Mouse (Mus musculus) midbrain, postnatal 0 days (tissue): ENCODE measurements at regions not wholly inside any gene's neighbourhood (a gene's known extent, or its start where the extent isn't known, plus 50 kb on each side); places are given as distances from the start of the nearest gene placed in this dataset.

ENCODE experiments used
- ATAC-seq: fragments of 200-750 bp; cut with Nextera tagmentation; 2 replicates; pipeline ENCODE4 v1.8.0; 2017; ENCODE audit warnings: moderate number of reproducible peaks, mild to moderate bottlenecking, moderate TSS enrichment, moderate library complexity; ENCODE audit not compliant: low FRiP score
- DNase-seq: peaks from one replicate; pipeline ENCODE4 v3.0.0-alpha.2; 2015; ENCODE audit warnings: low spot score
- H3K27ac ChIP-seq: fragments of 300-500 bp; sonication (generic); 2 replicates; pipeline ENCODE4 v1.5.1; 2014; ENCODE audit warnings: low read depth, mild to moderate bottlenecking, low read length, mixed read lengths
- H3K27me3 ChIP-seq: fragments of 300-500 bp; sonication (generic); 2 replicates; pipeline ENCODE4 v1.6.1; 2014; ENCODE audit warnings: low read length, control low read depth, mixed read lengths; ENCODE audit not compliant: insufficient read depth
- H3K36me3 ChIP-seq: fragments of 300-500 bp; sonication (generic); 2 replicates; pipeline ENCODE4 v1.6.1; 2014; ENCODE audit warnings: low read length, control low read depth, mixed read lengths; ENCODE audit not compliant: insufficient read depth
- H3K4me1 ChIP-seq: fragments of 300-500 bp; sonication (generic); 2 replicates; pipeline ENCODE4 v1.6.1; 2014; ENCODE audit warnings: mild to moderate bottlenecking, control low read depth, antibody characterized with exemption, low read length, mixed read lengths; ENCODE audit not compliant: insufficient read depth
- H3K4me2 ChIP-seq: fragments of 300-500 bp; sonication (generic); 2 replicates; pipeline ENCODE4 v1.6.1; 2014; ENCODE audit warnings: low read depth, mild to moderate bottlenecking, low read length, mixed read lengths; ENCODE audit not compliant: poor library complexity, severe bottlenecking
- H3K4me3 ChIP-seq: fragments of 300-500 bp; sonication (generic); 2 replicates; pipeline ENCODE4 v1.5.1; 2014; ENCODE audit warnings: low read depth, mild to moderate bottlenecking, low read length, moderate library complexity
- H3K9ac ChIP-seq: fragments of 300-500 bp; sonication (generic); replicated peaks from 2 replicates; pipeline ENCODE4 v1.6.1; 2014; ENCODE audit warnings: mild to moderate bottlenecking, low read length, moderate library complexity, mixed read lengths; ENCODE audit not compliant: poor library complexity, severe bottlenecking
- H3K9me3 ChIP-seq: fragments of 300-500 bp; sonication (generic); 2 replicates; pipeline ENCODE4 v1.6.1; 2016; ENCODE audit warnings: low read length, control low read depth
- CTCF ChIP-seq: IDR thresholded peaks from 2 replicates; pipeline ENCODE4 v1.5.1; 2016; ENCODE audit warnings: antibody characterized with exemption, mild to moderate bottlenecking
- WGBS: fragments of 180-500 bp; shearing (Covaris S2); extraction: QIAGEN DNeasy Blood & Tissue Kit; methylation state at CpG from one replicate; pipeline ENCODE4 v1.1.7; 2014; 5-methylcytosine and 5-hydroxymethylcytosine counted together

- Histone ChIP-seq H3K36me3 (no peaks in the 10 kb centered on the region), H3K27me3 (no peaks in the 10 kb centered on the region), H3K4me3 (no peak overlapping the region), H3K4me1 (no peaks in the 10 kb centered on the region), H3K4me2 (no peak overlapping the region), H3K27ac (no peak overlapping the region), H3K9me3 (no peaks in the 10 kb centered on the region), H3K9ac (no peak overlapping the region)
- DNase-seq (peak; percentile 37), ATAC-seq (no peak)
- WGBS: 38% methylated on average over 10 of the region's 10 CpGs
- TF ChIP-seq CTCF: no peak
Measured at GRCm38 (mm10) chr19:56069266-56069665, 217.7 kb upstream of the Habp2 start.

GRCm38 (mm10) chr19:56071340-56071739, 215.6 kb upstream of the Habp2 start:
- no peak for TF ChIP-seq CTCF
- Histone ChIP-seq H3K9me3 (no peaks in the 10 kb centered on the region), H3K4me2 (no peak overlapping the region), H3K36me3 (no peaks in the 10 kb centered on the region), H3K9ac (no peak overlapping the region), H3K27me3 (no peaks in the 10 kb centered on the region), H3K4me3 (no peak overlapping the region), H3K27ac (no peak overlapping the region), H3K4me1 (no peaks in the 10 kb centered on the region)
- ATAC-seq (no peak), DNase-seq (no peak)
- 63% methylated on average over 4 of the region's 4 CpGs for WGBS

- ATAC-seq (no peak), DNase-seq (no peak)
- no peaks in the 10 kb centered on the region for H3K4me1 ChIP-seq
- no peak for TF ChIP-seq CTCF
- no peak overlapping the region for H3K27ac ChIP-seq
- H3K27me3 ChIP-seq: no peaks in the 10 kb centered on the region
- 81% methylated on average over 8 of the region's 8 CpGs for WGBS
- no peak overlapping the region for H3K4me2 ChIP-seq
- H3K4me3 ChIP-seq: no peak overlapping the region
- H3K9me3 ChIP-seq: no peaks in the 10 kb centered on the region
- no peak overlapping the region for H3K9ac ChIP-seq
- no peaks in the 10 kb centered on the region for H3K36me3 ChIP-seq
Measured at GRCm38 (mm10) chr19:56076128-56076527, 210.8 kb upstream of the Habp2 start.

GRCm38 (mm10) chr19:56077491-56077890, 209.4 kb upstream of the Habp2 start:
- Histone ChIP-seq H3K36me3 (no peaks in the 10 kb centered on the region), H3K9me3 (no peaks in the 10 kb centered on the region), H3K9ac (no peak overlapping the region), H3K27ac (no peak overlapping the region), H3K4me3 (no peak overlapping the region), H3K27me3 (no peaks in the 10 kb centered on the region), H3K4me2 (no peak overlapping the region), H3K4me1 (no peaks in the 10 kb centered on the region)
- ATAC-seq (no peak), DNase-seq (no peak)
- 82% methylated on average over 8 of the region's 8 CpGs for WGBS
- no peak for TF ChIP-seq CTCF

GRCm38 (mm10) chr19:56086413-56087083, 200.4 kb upstream of the Habp2 start:
- TF ChIP-seq CTCF: no peak
- H3K9ac ChIP-seq: no peak overlapping the region
- 90% methylated on average over 7 of the region's 7 CpGs for WGBS
- ATAC-seq (no peak), DNase-seq (no peak)
- H3K27ac ChIP-seq: no peak overlapping the region
- no peaks in the 10 kb centered on the region for H3K27me3 ChIP-seq
- no peak overlapping the region for H3K4me3 ChIP-seq
- H3K36me3 ChIP-seq: no peaks in the 10 kb centered on the region
- no peaks in the 10 kb centered on the region for H3K4me1 ChIP-seq
- H3K9me3 ChIP-seq: 0 out of 2 replicates have a peak, but pooled peaks cover 5% of the 10 kb centered on the region
- H3K4me2 ChIP-seq: no peak overlapping the region

GRCm38 (mm10) chr19:56087127-56087526, 199.8 kb upstream of the Habp2 start:
- 91% methylated on average over 6 of the region's 6 CpGs for WGBS

More at GRCm38 (mm10) chr19:56087127-56087526, 199.8 kb upstream of the Habp2 start:
- Histone ChIP-seq H3K27me3 (no peaks in the 10 kb centered on the region), H3K9me3 (0 out of 2 replicates have a peak, but pooled peaks cover 5% of the 10 kb centered on the region), H3K4me1 (no peaks in the 10 kb centered on the region), H3K36me3 (no peaks in the 10 kb centered on the region), H3K9ac (no peak overlapping the region), H3K4me3 (no peak overlapping the region), H3K27ac (no peak overlapping the region), H3K4me2 (no peak overlapping the region)
- DNase-seq (no peak), ATAC-seq (no peak)
- no peak for TF ChIP-seq CTCF
